Mouse (Mus musculus): ENCODE data around the gene Dapk3. TPM values are rescaled to one million over a fixed set of nuclear protein-coding genes. Genes with fewer than 3 reads are reported as not detected.
A peak's percentile ranks its signal among the peaks of the same experiment; 100 is the strongest.
"Not testable (repeated sequence)": the region's sequence is repeated elsewhere in the genome, so short reads cannot be mapped to it uniquely, and the experiment has no call there.

The Dapk3 gene
- total and polyA plus RNA-seq, 3 experiments, result 34.2 to 69.8 (median 40.8) TPM

GRCm38 (mm10) chr10:81180946-81181345, 1.9 kb upstream of the Dapk3 start:
- no peak for ATAC-seq (ENCODE audit: extremely low read depth, insufficient number of reproducible peaks, low FRiP score, poor library complexity, severe bottlenecking)
- no peaks in the 10 kb centered on the region for H3K9me3 ChIP-seq (replicated peaks)
- peaks cover 71% of the 10 kb centered on the region for H3K4me1 ChIP-seq (ENCODE audit: insufficient read depth, low read depth, low read length)
- peak overlapping the region; percentile 60; the same call in 1 of the 2 replicates for H3K4me3 ChIP-seq (ENCODE audit: low read depth, low read length)
- peaks cover 83% of the 10 kb centered on the region for H3K36me3 ChIP-seq (replicated peaks)
- H3K27me3 ChIP-seq (ENCODE audit: insufficient read depth, low read length), result no peaks in the 10 kb centered on the region
- TF ChIP-seq CTCF (IDR thresholded peaks at IDR 0.05; ENCODE audit: low read depth, low read length) (no peak), GATA2 (IDR thresholded peaks at IDR 0.05; ENCODE audit: borderline replicate concordance, low read depth, low read length) (no peak), POLR2AphosphoS5 (IDR thresholded peaks at IDR 0.05; ENCODE audit: insufficient replicate concordance, low read depth, low read length) (no peak), GATA1 (IDR thresholded peaks at IDR 0.05; ENCODE audit: borderline replicate concordance, low read length) (no peak), TAL1 (conservative IDR thresholded peaks at IDR 0.05; ENCODE audit: low read depth, low read length) (no peak)
- DNase-seq (ENCODE audit: low spot score), result no peak

- ATAC-seq (ENCODE audit: extremely low read depth, insufficient number of reproducible peaks, low FRiP score, poor library complexity, severe bottlenecking); H3K4me3 ChIP-seq (ENCODE audit: low read depth, low read length); DNase-seq (ENCODE audit: low spot score); H3K27me3 ChIP-seq (ENCODE audit: insufficient read depth, low read length); H3K9me3 ChIP-seq (replicated peaks): not testable (repeated sequence)
- Histone ChIP-seq H3K4me1 (ENCODE audit: insufficient read depth, low read depth, low read length) (peaks cover 71% of the 10 kb centered on the region), H3K36me3 (replicated peaks) (peaks cover 88% of the 10 kb centered on the region)
Measured at GRCm38 (mm10) chr10:81181860-81182259, 945 bp upstream of the Dapk3 start.

GRCm38 (mm10) chr10:81183805-81184204, 1.0 kb downstream of the Dapk3 start, which contains the start of gene 4930442H23Rik:
Gene 4930442H23Rik, minus strand, starts transcription at chr10:81183849.
- H3K36me3 ChIP-seq (replicated peaks), result peaks cover 86% of the 10 kb centered on the region

GRCm38 (mm10) chr10:81184765-81185164, 2.0 kb downstream of the Dapk3 start:
- Histone ChIP-seq H3K36me3 (replicated peaks) (peaks cover 84% of the 10 kb centered on the region), H3K4me3 (ENCODE audit: low read depth, low read length) (no peak overlapping the region), H3K4me1 (ENCODE audit: insufficient read depth, low read depth, low read length) (peaks cover 57% of the 10 kb centered on the region), H3K27me3 (ENCODE audit: insufficient read depth, low read length) (no peaks in the 10 kb centered on the region), H3K9me3 (replicated peaks) (no peaks in the 10 kb centered on the region)
- no peak for DNase-seq (ENCODE audit: low spot score)
- TF ChIP-seq GATA1 (IDR thresholded peaks at IDR 0.05; ENCODE audit: borderline replicate concordance, low read length), result no peak
- ATAC-seq (ENCODE audit: extremely low read depth, insufficient number of reproducible peaks, low FRiP score, poor library complexity, severe bottlenecking), result no peak

More at GRCm38 (mm10) chr10:81183805-81184204, 1.0 kb downstream of the Dapk3 start, which contains the start of gene 4930442H23Rik:
- TF ChIP-seq TAL1 (conservative IDR thresholded peaks at IDR 0.05; ENCODE audit: low read depth, low read length) (no peak), POLR2AphosphoS5 (IDR thresholded peaks at IDR 0.05; ENCODE audit: insufficient replicate concordance, low read depth, low read length) (peak; percentile 77), GATA1 (IDR thresholded peaks at IDR 0.05; ENCODE audit: borderline replicate concordance, low read length) (no peak), CTCF (IDR thresholded peaks at IDR 0.05; ENCODE audit: low read depth, low read length) (no peak), GATA2 (IDR thresholded peaks at IDR 0.05; ENCODE audit: borderline replicate concordance, low read depth, low read length) (no peak)
- H3K4me1 ChIP-seq (ENCODE audit: insufficient read depth, low read depth, low read length), result peaks cover 64% of the 10 kb centered on the region
- H3K4me3 ChIP-seq (ENCODE audit: low read depth, low read length), result peak within 1 kb of the TSS; percentile 78
- no peaks in the 10 kb centered on the region for H3K9me3 ChIP-seq (replicated peaks)
- no peak for DNase-seq (ENCODE audit: low spot score)
- ATAC-seq (ENCODE audit: extremely low read depth, insufficient number of reproducible peaks, low FRiP score, poor library complexity, severe bottlenecking), result no peak
- H3K27me3 ChIP-seq (ENCODE audit: insufficient read depth, low read length), result no peaks in the 10 kb centered on the region

GRCm38 (mm10) chr10:81187161-81187560, 4.4 kb downstream of the Dapk3 start:
- TF ChIP-seq GATA2 (IDR thresholded peaks at IDR 0.05; ENCODE audit: borderline replicate concordance, low read depth, low read length) (no peak), TAL1 (conservative IDR thresholded peaks at IDR 0.05; ENCODE audit: low read depth, low read length) (no peak), CTCF (IDR thresholded peaks at IDR 0.05; ENCODE audit: low read depth, low read length) (no peak), GATA1 (IDR thresholded peaks at IDR 0.05; ENCODE audit: borderline replicate concordance, low read length) (no peak), POLR2AphosphoS5 (IDR thresholded peaks at IDR 0.05; ENCODE audit: insufficient replicate concordance, low read depth, low read length) (no peak)
- no peaks in the 10 kb centered on the region for H3K9me3 ChIP-seq (replicated peaks)
- peak overlapping the region; percentile 10; the same call in 1 of the 2 replicates for H3K4me3 ChIP-seq (ENCODE audit: low read depth, low read length)
- H3K27me3 ChIP-seq (ENCODE audit: insufficient read depth, low read length), result no peaks in the 10 kb centered on the region
- ATAC-seq (ENCODE audit: extremely low read depth, insufficient number of reproducible peaks, low FRiP score, poor library complexity, severe bottlenecking) (no peak), DNase-seq (ENCODE audit: low spot score) (no peak)
- peaks cover 85% of the 10 kb centered on the region for H3K36me3 ChIP-seq (replicated peaks)
- peaks cover 59% of the 10 kb centered on the region for H3K4me1 ChIP-seq (ENCODE audit: insufficient read depth, low read depth, low read length)

GRCm38 (mm10) chr10:81189821-81190220, 7.0 kb downstream of the Dapk3 start:
- ATAC-seq (ENCODE audit: extremely low read depth, insufficient number of reproducible peaks, low FRiP score, poor library complexity, severe bottlenecking) (no peak), DNase-seq (ENCODE audit: low spot score) (no peak)
- Histone ChIP-seq H3K36me3 (replicated peaks) (peaks cover 77% of the 10 kb centered on the region), H3K27me3 (ENCODE audit: insufficient read depth, low read length) (peaks cover 5% of the 10 kb centered on the region), H3K4me3 (ENCODE audit: low read depth, low read length) (no peak overlapping the region), H3K9me3 (replicated peaks) (no peaks in the 10 kb centered on the region), H3K4me1 (ENCODE audit: insufficient read depth, low read depth, low read length) (peaks cover 57% of the 10 kb centered on the region)
- TF ChIP-seq CTCF (IDR thresholded peaks at IDR 0.05; ENCODE audit: low read depth, low read length), result no peak
- no peak for TF ChIP-seq GATA2 (IDR thresholded peaks at IDR 0.05; ENCODE audit: borderline replicate concordance, low read depth, low read length)
- TF ChIP-seq TAL1 (conservative IDR thresholded peaks at IDR 0.05; ENCODE audit: low read depth, low read length), result no peak
- no peak for TF ChIP-seq POLR2AphosphoS5 (IDR thresholded peaks at IDR 0.05; ENCODE audit: insufficient replicate concordance, low read depth, low read length)
- no peak for TF ChIP-seq GATA1 (IDR thresholded peaks at IDR 0.05; ENCODE audit: borderline replicate concordance, low read length)

All from G1E (cell line).